Mouse (Mus musculus): ENCODE results near the gene Thsd4.

DNA sequence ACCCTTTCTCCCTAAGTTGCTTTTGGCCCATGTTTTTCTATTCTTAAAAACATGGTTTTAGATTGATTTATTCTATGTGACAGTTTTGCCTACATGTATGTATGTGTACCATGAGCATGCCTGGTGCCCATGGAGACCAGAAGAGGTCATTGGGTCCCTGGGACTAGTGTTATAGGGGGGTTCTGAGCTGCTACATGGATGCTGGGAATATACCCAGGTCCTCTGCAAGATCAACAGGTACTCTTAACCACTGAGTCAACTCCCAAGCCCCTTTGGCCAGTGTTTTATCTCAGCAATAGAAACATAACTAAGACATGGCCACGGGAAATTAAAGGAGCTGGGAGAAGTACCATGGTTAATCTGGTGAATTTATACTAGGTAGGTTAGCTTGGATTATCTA lies 371.3 kb downstream of the Thsd4 start:
- TF ChIP-seq ZC3H11A (IDR thresholded peaks at IDR 0.05; ENCODE audit: borderline replicate concordance, low read depth, low read length) (no peak), ZNF384 (IDR thresholded peaks at IDR 0.05; ENCODE audit: low read depth, low read length) (no peak)
